Mouse (Mus musculus) layer of hippocampus, adult 8-10 months (tissue): Measurements from ENCODE around the gene Zfp825. TPM values are rescaled to one million over a fixed set of nuclear protein-coding genes. Genes with fewer than 3 reads are reported as not detected.
A peak's percentile ranks its signal among the peaks of the same experiment; 100 is the strongest.
"Not testable (repeated sequence)": the region's sequence is repeated elsewhere in the genome, so short reads cannot be mapped to it uniquely, and the experiment has no call there.

Source experiments
- DNase-seq, 2 experiments: peaks; one replicate each; pipeline ENCODE4 v3.0.0; 2022; ENCODE audit warnings: low spot score in 2 of 2
- total RNA-seq, 4 experiments: library from RNA; stranded (reverse); gene quantifications; 2 replicates each; pipeline ENCODE4 v1.2.4; 2022

Gene Zfp825
- total RNA-seq: 1 to 10 TPM; 3.9 to 7.5 (median 6.9) TPM

DNA sequence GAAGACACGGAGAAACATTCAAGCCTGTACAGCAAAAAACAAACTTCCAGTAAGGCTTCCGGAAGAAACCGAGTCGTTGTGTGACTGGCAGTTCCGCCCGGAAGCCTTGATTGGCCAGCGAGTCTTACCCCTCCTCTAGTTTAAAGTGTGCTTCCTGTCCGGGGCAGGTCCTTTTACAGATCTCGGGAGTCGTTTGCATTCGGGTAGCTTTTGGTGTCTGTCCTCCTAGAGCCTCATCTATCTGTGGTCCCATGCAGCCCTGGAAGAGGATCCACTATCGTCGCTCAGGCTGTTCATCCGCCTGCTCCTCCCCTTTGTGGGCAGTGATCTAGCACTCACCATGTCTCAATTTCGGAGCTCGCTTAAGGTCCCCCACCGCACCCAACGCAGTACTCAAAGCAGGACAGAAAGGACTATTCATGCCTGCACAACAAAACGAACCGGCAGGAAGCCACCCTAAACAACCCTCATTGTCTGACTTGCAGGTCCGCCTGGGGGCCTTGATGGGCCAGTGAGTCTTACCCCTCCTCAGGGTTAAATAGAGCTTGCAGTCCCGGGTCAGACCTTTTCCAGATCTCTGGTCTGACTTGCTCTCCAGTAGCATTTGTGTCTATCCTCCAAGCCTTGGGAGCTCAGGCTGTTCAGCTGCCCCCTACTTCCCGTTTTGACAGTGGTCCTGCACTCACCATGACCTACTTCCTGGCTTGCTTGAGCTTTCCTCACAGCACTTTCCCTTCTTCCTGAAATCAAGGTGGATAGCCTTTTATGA is at the start of gene Zfp825:
TSS of gene Zfp825 (minus strand) at position 82 of the 769 bp plus-strand sequence.
- peak; percentile 68 to 70 for DNase-seq

- DNase-seq: not testable (repeated sequence)
These were observed 41.6 kb upstream of the Zfp825 start for GRCm38 (mm10) chr13:74535418-74535817.

- peak; percentile 14 to 42 for DNase-seq
These were observed 41.1 kb upstream of the Zfp825 start for GRCm38 (mm10) chr13:74534864-74535263.

GRCm38 (mm10) chr13:74534096-74534495 is 40.3 kb upstream of the Zfp825 start:
- DNase-seq: no peak

DNA sequence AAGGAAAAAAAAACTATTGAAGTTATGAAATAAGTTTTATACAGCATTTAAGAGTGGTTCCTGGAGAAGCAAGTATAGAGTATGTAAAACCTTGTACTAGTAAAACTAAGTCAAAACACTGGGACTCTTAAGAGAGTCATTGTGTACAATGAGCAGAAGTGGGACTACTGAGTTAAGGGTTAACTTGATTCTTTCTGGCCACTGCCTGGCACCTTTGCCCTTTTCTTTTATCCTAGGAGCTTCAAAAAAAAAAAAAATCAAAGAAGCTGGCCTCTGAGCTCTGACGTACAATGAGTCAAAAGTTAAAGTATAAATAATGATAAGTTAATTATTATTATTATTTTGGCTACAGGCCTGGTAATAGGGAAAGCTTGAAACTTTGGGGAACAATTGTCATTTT is 37.5 kb upstream of the Zfp825 start:
- DNase-seq: not testable (repeated sequence)

DNA sequence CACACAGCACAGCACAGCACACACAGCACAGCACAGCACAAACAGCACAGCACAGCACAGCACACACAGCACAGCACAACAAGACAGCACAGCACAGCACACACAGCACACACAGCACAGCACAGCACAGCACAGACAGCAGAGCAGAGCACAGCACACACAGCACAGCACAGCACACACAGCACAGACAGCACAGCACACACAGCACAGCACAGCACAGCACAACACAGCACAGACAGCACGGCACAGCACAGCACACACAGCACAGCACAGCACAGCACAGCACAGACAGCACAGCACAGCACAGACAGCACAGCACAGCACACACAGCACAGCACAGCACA is 35.6 kb upstream of the Zfp825 start:
- not testable (repeated sequence) for DNase-seq

GRCm38 (mm10) chr13:74528519-74529371 is 35.0 kb upstream of the Zfp825 start:
- not testable (repeated sequence) for DNase-seq

GRCm38 (mm10) chr13:74522481-74523237 is 28.9 kb upstream of the Zfp825 start:
- DNase-seq: peak; percentile 61 to 62

- DNase-seq: not testable (repeated sequence)
These were observed 28.3 kb upstream of the Zfp825 start for GRCm38 (mm10) chr13:74522141-74522480.

GRCm38 (mm10) chr13:74507981-74508380 is 14.2 kb upstream of the Zfp825 start:
- DNase-seq: not testable (repeated sequence)

- DNase-seq: not testable (repeated sequence)
These were observed 9.1 kb upstream of the Zfp825 start for GRCm38 (mm10) chr13:74502851-74503250.

DNA sequence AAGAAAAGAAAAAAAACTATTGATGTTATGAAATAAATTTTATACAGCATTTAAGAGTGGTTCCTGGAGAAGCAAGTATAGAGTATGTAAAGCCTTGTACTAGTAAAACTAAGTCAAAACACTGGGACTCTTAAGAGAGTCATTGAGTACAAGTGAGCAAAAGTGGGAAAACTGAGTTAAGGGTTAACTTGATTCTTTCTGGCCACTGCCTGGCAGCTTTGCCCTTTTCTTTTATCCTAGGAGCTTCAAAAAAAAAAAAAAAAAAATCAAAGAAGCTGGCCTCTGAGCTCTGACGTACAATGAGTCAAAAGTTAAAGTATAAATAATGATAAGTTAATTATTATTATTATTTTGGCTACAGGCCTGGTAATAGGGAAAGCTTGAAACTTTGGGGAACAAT is 5.9 kb upstream of the Zfp825 start:
- not testable (repeated sequence) for DNase-seq

- DNase-seq: not testable (repeated sequence)
These were observed 9.5 kb downstream of the Zfp825 start for GRCm38 (mm10) chr13:74484326-74484725.

DNA sequence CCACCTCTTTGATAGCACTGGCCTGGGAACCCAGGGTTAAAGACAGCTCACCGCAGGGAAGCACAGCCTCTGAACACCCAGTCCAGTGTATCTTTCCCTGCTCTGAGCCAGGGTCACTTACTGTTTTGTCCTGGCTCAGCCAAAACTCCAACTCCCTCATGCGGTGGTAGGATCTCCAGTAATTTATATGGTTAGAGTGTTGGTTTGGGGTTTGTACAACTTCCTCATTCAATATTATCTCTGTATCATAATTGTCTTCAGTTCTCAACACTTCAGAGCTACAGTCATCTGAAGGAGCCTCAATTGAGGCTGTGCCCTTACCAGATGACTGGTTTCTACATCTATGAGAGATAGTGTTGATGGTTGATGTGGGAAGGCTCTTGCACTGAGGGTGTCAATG is 22.3 kb downstream of the Zfp825 start:
- not testable (repeated sequence) for DNase-seq

DNA sequence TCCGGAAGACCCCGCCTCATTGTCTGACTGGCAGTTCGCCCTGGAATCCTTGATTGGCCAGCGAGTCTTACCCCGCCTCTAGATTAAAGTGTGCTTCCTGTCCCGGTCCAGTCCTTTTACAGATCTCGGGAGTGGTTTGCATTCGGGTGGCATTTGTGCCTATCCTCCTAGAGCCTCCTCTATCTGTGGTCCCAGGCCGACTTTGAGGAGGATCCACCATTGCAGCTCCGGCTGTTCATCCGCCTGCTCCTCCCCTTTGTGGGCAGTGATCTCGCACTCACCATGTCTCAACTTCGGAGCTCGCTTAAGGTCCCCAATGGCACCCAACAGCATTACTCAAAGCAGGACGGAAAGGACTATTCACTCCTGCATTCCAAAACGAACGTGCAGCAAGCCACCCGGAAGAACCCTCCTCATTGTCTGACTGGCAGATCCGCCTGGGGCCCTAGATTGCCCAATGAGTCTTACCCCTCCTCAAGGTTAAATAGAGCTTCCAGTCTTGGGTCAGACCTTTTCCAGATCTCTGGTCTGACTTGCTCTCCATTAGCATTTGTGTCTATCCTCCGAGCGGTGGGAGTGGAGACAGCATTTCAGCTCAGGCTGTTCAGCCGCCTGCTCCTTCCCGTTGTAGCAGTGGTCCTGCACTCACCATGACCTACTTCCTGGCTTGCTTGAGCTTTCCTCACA is 30.9 kb downstream of the Zfp825 start:
- DNase-seq: peak; percentile 74 to 79

- not testable (repeated sequence) for DNase-seq
These were observed 31.5 kb downstream of the Zfp825 start for GRCm38 (mm10) chr13:74462318-74462698.

DNA sequence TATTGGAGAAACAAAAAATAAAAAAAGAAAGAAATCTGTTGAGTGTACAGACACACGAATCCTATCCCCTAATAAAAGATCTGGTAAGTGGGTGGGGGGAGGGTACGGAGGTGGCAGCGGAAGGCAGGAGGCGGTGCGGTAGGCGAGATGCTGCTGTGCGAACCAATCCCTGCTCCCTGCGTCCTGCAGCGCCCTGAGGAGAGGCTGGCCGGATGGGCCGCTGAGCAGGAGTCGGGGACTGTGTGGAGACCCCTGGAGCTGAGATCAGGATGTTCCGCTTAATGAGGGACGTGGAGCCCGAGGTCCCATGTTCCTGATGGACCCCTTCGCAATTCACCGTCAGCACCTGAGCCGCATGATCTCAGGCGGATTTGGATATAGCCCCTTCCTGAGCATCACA is 53.9 kb downstream of the Zfp825 start:
- no peak for DNase-seq
